Mouse (Mus musculus) urinary bladder, adult 18-20 months (tissue): ENCODE data around the gene Scube2.

Experiments
- DNase-seq, 2 experiments: peaks; one replicate each; pipeline ENCODE4 v3.0.0; 2022; ENCODE audit warnings: low spot score in 2 of 2, mixed read lengths in 2 of 2

Scube2 gene

GRCm38 (mm10) chr7:109800626-109801025, 64.9 kb downstream of the Scube2 start:
- no peak for DNase-seq

GRCm38 (mm10) chr7:109799168-109799567, 66.3 kb downstream of the Scube2 start:
- no peak for DNase-seq

GRCm38 (mm10) chr7:109795564-109795963, 69.9 kb downstream of the Scube2 start:
- no peak for DNase-seq

- DNase-seq = no peak
Observed at GRCm38 (mm10) chr7:109794556-109794955, 70.9 kb downstream of the Scube2 start.

GRCm38 (mm10) chr7:109792759-109793158, 72.7 kb downstream of the Scube2 start:
- DNase-seq = peak; percentile 21 to 27

- DNase-seq = no peak
Observed at GRCm38 (mm10) chr7:109790818-109791217, 74.7 kb downstream of the Scube2 start.

- no peak for DNase-seq
Observed at GRCm38 (mm10) chr7:109787860-109788259, 77.6 kb downstream of the Scube2 start.

GRCm38 (mm10) chr7:109783281-109783680, 82.2 kb downstream of the Scube2 start:
- DNase-seq = no peak

GRCm38 (mm10) chr7:109781470-109782203, 83.8 kb downstream of the Scube2 start, which contains the start of gene Nrip3:
Nrip3 (minus strand) TSS chr7:109782025.
- peak; percentile 41 to 64 for DNase-seq

- peak in 1 of 2 experiments; percentile 16 for DNase-seq
Observed at GRCm38 (mm10) chr7:109781087-109781469, 84.4 kb downstream of the Scube2 start.

- no peak for DNase-seq
Observed at GRCm38 (mm10) chr7:109772251-109772650, 93.2 kb downstream of the Scube2 start.

GRCm38 (mm10) chr7:109768699-109769383, 96.6 kb downstream of the Scube2 start:
- DNase-seq = no peak

- no peak for DNase-seq
Observed at GRCm38 (mm10) chr7:109767575-109768350, 97.7 kb downstream of the Scube2 start.

GRCm38 (mm10) chr7:109764009-109764408, 101.5 kb downstream of the Scube2 start:
- DNase-seq = no peak

- DNase-seq = no peak
Observed at GRCm38 (mm10) chr7:109756291-109756690, 109.2 kb downstream of the Scube2 start.

GRCm38 (mm10) chr7:109754034-109754433, 111.4 kb downstream of the Scube2 start:
- no peak for DNase-seq

- DNase-seq = peak; percentile 68 to 87
Observed at GRCm38 (mm10) chr7:109752008-109752925, 113.2 kb downstream of the Scube2 start, which contains the start of gene Tmem9b. Tmem9b (minus strand) TSS chr7:109752875.

- DNase-seq = no peak
Observed at GRCm38 (mm10) chr7:109751427-109752007, 114.0 kb downstream of the Scube2 start.
